Mouse (Mus musculus) bone marrow, adult 2 months (tissue): ENCODE data around the gene Trim14. TPM values are rescaled to one million over a fixed set of nuclear protein-coding genes. Genes with fewer than 3 reads are reported as not detected.

Experiments used
- H3K27ac ChIP-seq: fragments of 200-500 bp; 2 replicates; pipeline ENCODE4 v1.5.1; 2012; ENCODE audit warnings: low read depth, mild to moderate bottlenecking, control low read depth, inconsistent platforms, low read length; ENCODE audit not compliant: control insufficient read depth, poor library complexity, insufficient read depth
- H3K4me1 ChIP-seq: fragments of 200-500 bp; 2 replicates; pipeline ENCODE4 v1.6.1; 2011; ENCODE audit warnings: low read length; ENCODE audit not compliant: control insufficient read depth, insufficient read depth
- H3K4me3 ChIP-seq: fragments of 200-500 bp; replicated peaks from 2 replicates; pipeline ENCODE3; 2011; ENCODE audit warnings: mild to moderate bottlenecking, low read depth, low read length, control low read depth; ENCODE audit not compliant: control insufficient read depth
- CTCF ChIP-seq: fragments of 200-500 bp; IDR thresholded peaks from 2 replicates; pipeline ENCODE4 v1.5.1; 2011; ENCODE audit warnings: low read length, control low read depth; ENCODE audit not compliant: control insufficient read depth, insufficient read depth
- POLR2A ChIP-seq: fragments of 200-500 bp; IDR thresholded peaks from 2 replicates; pipeline ENCODE4 v1.6.1; 2011; ENCODE audit warnings: low read depth, mild to moderate bottlenecking, control low read depth, low read length, borderline replicate concordance; ENCODE audit not compliant: control insufficient read depth
- WGBS: fragments of 180-500 bp; shearing (Covaris S2); methylation state at CpG from one replicate; pipeline ENCODE4 v1.1.7; 2018; 5-methylcytosine and 5-hydroxymethylcytosine counted together
- polyA plus RNA-seq: library from polyadenylated mRNA; stranded (reverse); fragments of >200 nt; gene quantifications from 2 replicates; pipeline ENCODE4 v1.2.4, GENCODE M21; 2011; ENCODE audit warnings: low replicate concordance; ENCODE audit not compliant: missing spikeins, insufficient read depth, insufficient read length

Gene Trim14
- polyA plus RNA-seq, 1 experiment, result 4.8 TPM

DNA sequence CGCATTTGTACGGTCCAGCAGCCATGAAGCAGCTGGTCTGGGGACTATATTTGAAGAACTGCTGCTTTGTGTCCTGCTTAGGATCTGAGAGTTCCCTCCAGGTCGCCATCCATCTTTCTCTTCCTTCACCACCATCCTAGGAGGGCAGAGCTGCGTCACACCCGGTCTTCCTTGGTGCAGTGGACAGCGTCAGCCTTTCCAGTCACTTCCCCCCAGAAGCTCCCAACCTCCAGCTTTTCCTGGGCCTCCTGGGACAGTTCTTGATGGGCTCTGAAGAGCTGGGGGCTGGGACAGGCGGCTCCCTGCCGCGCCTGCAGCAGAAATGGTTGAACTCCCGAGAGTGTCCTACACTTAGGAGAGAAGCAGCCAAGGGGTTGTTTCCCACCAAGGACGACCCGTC is 38.9 kb upstream of the Trim14 start:
- Histone ChIP-seq H3K4me1 (peaks cover 7% of the 10 kb centered on the region; the same call in 1 of the 2 replicates), H3K4me3 (peak overlapping the region; percentile 12), H3K27ac (peak overlapping the region; percentile 88)
- no peak for TF ChIP-seq CTCF
- TF ChIP-seq POLR2A, result no peak
- WGBS, result 3% methylated on average over 12 of the region's 12 CpGs

DNA sequence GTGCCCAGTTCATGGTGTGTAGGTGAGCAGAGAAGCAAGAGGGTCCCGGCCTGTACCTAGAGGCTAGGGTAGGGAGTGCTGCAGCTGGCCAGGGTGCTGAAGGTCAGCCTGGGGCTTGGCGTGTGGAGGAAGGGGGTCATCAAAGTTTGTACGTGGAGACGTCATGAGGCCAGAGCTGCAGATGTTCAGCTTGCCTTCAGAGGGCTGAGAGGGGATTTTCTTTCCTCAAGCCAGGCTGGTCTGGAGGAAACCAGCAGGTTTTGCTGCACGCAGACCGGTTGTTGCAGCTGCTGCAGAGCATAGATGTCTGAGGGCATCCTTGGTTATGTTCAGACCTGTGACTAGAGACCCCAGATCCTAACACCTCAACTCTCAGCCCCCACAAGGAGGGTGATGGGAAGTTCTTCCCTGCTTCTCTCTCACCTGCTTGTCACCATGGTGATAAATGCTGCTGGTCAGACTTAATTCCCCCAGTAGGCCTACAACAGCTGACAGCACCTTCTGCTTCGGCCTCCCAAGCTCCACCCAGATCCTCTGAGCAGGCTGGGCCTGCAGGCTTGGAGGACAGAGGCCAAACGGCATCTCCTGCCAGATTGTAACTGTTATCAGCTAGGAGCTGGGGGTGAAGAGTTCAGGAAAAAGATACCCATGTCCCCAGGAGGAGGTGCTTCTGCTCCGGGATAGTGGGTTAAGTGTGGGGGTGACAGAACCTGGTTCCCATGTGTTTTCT is 38.2 kb upstream of the Trim14 start:
- WGBS, result 28% methylated on average over 9 of the region's 9 CpGs
- no peak for TF ChIP-seq POLR2A
- no peak for TF ChIP-seq CTCF
- H3K4me3 ChIP-seq, result no peak overlapping the region
- H3K27ac ChIP-seq, result peak overlapping the region; percentile 88
- peaks cover 7% of the 10 kb centered on the region; the same call in 1 of the 2 replicates for H3K4me1 ChIP-seq

DNA sequence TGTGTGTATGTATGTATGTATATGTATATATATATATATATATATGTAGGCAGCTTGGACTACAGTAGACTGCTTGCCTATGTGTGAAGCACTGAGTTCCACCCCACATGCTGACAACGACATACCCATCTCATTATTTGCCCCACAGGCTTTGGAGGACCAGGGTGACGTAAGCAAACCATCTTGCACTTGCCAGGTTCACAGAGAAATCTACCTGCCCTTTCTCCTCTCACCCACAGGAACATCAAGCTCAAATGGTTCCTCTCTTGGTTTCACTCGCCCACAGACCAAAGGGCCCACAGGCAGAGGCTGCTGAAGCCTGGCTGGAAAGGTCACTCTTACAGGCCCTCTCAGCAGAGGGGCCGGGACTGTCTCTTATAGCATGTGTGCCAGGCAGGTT is 36.7 kb upstream of the Trim14 start:
- Histone ChIP-seq H3K27ac (no peak overlapping the region), H3K4me1 (peaks cover 7% of the 10 kb centered on the region; the same call in 1 of the 2 replicates), H3K4me3 (no peak overlapping the region)
- TF ChIP-seq CTCF (no peak), POLR2A (no peak)
- WGBS, result 64% methylated on average over 4 of the region's 4 CpGs

DNA sequence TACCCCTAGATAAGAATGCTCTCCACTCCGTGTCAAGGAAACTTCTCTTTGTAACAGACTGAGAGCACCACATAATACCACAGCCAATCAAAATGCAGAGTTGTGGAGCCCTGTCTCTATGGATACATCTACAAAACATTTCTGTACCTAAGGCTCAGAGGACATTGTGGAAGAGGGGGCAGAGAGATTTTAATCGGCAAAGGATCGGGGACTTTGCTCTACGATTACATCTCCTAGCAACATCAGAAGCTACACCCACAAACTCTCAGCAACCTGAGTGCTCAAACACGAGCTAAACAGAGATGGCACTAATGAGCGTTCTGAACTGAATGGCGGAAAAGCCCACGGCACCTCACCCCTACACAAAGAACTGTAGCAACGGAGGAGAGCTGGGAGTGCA is 35.8 kb upstream of the Trim14 start:
- Histone ChIP-seq H3K4me1 (peaks cover 7% of the 10 kb centered on the region; the same call in 1 of the 2 replicates), H3K4me3 (no peak overlapping the region), H3K27ac (no peak overlapping the region)
- TF ChIP-seq CTCF, result no peak
- WGBS, result 76% methylated on average over 9 of the region's 9 CpGs

GRCm38 (mm10) chr4:46569671-46570070 is 33.7 kb upstream of the Trim14 start:
- WGBS, result 69% methylated on average over 5 of the region's 5 CpGs
- H3K27ac ChIP-seq, result no peak overlapping the region
- TF ChIP-seq CTCF, result no peak
- no peak for TF ChIP-seq POLR2A
- H3K4me3 ChIP-seq, result no peak overlapping the region
- peaks cover 12% of the 10 kb centered on the region for H3K4me1 ChIP-seq

GRCm38 (mm10) chr4:46568169-46568568 is 32.2 kb upstream of the Trim14 start:
- Histone ChIP-seq H3K27ac (no peak overlapping the region), H3K4me1 (peaks cover 15% of the 10 kb centered on the region), H3K4me3 (no peak overlapping the region)
- TF ChIP-seq CTCF, result no peak
- TF ChIP-seq POLR2A, result no peak
- WGBS, result 75% methylated on average over 8 of the region's 8 CpGs

- TF ChIP-seq CTCF (no peak), POLR2A (no peak)
- no peak overlapping the region for H3K4me3 ChIP-seq
- whole genome bisulfite sequencing, result 45% methylated on average over 8 of the region's 8 CpGs
- H3K27ac ChIP-seq, result no peak overlapping the region
- peaks cover 12% of the 10 kb centered on the region for H3K4me1 ChIP-seq
These were observed 31.2 kb upstream of the Trim14 start for GRCm38 (mm10) chr4:46566931-46567671.

DNA sequence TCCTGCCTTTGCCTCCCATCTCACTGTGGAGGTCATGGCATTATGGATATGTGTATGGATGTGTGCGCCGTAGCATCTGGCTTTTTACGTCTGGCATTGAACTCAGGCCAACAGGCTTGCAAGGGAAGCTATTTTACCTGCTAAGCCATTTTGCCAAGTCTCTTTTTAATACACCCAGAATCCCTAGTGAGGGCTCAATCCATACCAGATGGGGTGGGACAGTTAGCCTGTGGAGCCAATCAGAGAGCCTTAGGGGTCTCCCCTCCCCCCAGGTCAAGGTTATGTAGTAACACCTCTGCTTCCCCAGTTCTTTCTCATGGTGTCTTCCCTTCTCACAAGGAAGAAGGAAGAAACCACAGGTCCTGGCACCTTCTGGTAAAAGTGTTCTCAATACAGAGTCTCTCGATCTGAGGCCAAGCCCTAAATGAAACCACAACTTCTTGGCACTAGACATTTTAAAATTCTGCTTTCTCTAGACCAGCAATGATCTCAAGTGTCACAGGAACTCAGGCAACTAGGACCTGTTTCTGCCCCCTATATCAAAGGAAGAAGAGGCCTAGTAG is 29.5 kb upstream of the Trim14 start:
- WGBS, result 59% methylated on average over 4 of the region's 4 CpGs
- TF ChIP-seq POLR2A (no peak), CTCF (no peak)
- peaks cover 12% of the 10 kb centered on the region for H3K4me1 ChIP-seq
- no peak overlapping the region; the same call in 1 of the 2 replicates for H3K27ac ChIP-seq
- no peak overlapping the region for H3K4me3 ChIP-seq
